Mouse (Mus musculus) embryonic facial prominence, embryonic 10.5 days (tissue): ENCODE data around the gene Ccdc42. TPM values are rescaled to one million over a fixed set of nuclear protein-coding genes. Genes with fewer than 3 reads are reported as not detected.

ENCODE experiments used
- DNase-seq: peaks from one replicate; pipeline ENCODE4 v3.0.0-alpha.2; 2017; ENCODE audit warnings: low spot score
- H3K27ac ChIP-seq: fragments of 300-500 bp; sonication (generic); replicated peaks from 2 replicates; pipeline ENCODE4 v1.5.1; 2016; ENCODE audit warnings: mild to moderate bottlenecking
- H3K27me3 ChIP-seq: fragments of 300-500 bp; sonication (generic); replicated peaks from 2 replicates; pipeline ENCODE4 v1.6.1; 2016; ENCODE audit warnings: low read depth, mild to moderate bottlenecking; ENCODE audit not compliant: poor library complexity, severe bottlenecking
- H3K36me3 ChIP-seq: fragments of 300-500 bp; sonication (generic); replicated peaks from 2 replicates; pipeline ENCODE4 v1.6.1; 2016; ENCODE audit warnings: mild to moderate bottlenecking, moderate library complexity
- H3K4me1 ChIP-seq: fragments of 300-500 bp; sonication (generic); 2 replicates; pipeline ENCODE4 v1.6.1; 2016
- H3K4me3 ChIP-seq: fragments of 300-500 bp; sonication (generic); 2 replicates; pipeline ENCODE4 v1.5.1; 2016; ENCODE audit warnings: mild to moderate bottlenecking, moderate library complexity
- H3K9me3 ChIP-seq: fragments of 300-500 bp; sonication (generic); 2 replicates; pipeline ENCODE4 v1.6.1; 2016; ENCODE audit warnings: mild to moderate bottlenecking
- WGBS: fragments of 180-500 bp; shearing (Covaris S2); methylation state at CpG from one replicate; pipeline ENCODE4 v1.1.7; 2016; 5-methylcytosine and 5-hydroxymethylcytosine counted together
- polyA plus RNA-seq: library from polyadenylated mRNA; unstranded; fragments of >200 nt; fragmentation: Nextera tagmentation; extraction: Ambion mirVana; gene quantifications from 2 replicates; pipeline ENCODE4 v1.2.1, GENCODE M21; 2016

Gene Ccdc42
- 0.55 and 0.68 TPM in 2 replicates for polyA plus RNA-seq

DNA sequence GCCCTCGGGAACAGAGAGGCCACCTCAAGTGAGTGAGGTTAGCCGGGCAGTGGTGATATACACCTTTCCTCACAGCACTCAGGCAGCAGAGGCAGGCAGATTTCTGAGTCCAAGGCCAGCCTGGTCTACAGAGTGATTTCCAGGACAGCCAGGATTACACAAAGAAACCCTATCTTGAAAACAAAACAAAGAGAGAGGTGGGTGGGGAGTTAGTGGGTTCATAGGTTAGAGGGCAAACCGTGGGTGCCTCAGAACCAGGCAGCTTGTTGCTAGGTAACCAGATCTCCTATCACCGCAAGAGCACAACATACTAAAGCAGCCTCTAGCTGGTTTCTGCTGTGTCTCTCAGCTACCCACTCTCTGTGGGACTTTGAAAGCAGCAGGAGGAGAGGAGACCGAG, at the start of gene Ccdc42:
Gene Ccdc42 (plus strand): TSS at position 301 of the 400 bp plus-strand sequence.
- WGBS = 71% methylated on average over 5 of the region's 5 CpGs
- Histone ChIP-seq H3K36me3 (no peaks in the 10 kb centered on the region), H3K27me3 (no peaks in the 10 kb centered on the region), H3K9me3 (no peaks in the 10 kb centered on the region), H3K27ac (no peak within 1 kb of the TSS), H3K4me1 (peaks cover 35% of the 10 kb centered on the region), H3K4me3 (no peak within 1 kb of the TSS)
- DNase-seq = no peak

- Histone ChIP-seq H3K4me3 (no peak overlapping the region), H3K9me3 (no peaks in the 10 kb centered on the region), H3K4me1 (peaks cover 7% of the 10 kb centered on the region), H3K27ac (no peak overlapping the region), H3K27me3 (peaks cover 12% of the 10 kb centered on the region), H3K36me3 (no peaks in the 10 kb centered on the region)
- WGBS = 63% methylated on average over 5 of the region's 5 CpGs
- no peak for DNase-seq
Observed at GRCm38 (mm10) chr11:68539621-68540020, 47.2 kb upstream of the Ccdc42 start.

DNA sequence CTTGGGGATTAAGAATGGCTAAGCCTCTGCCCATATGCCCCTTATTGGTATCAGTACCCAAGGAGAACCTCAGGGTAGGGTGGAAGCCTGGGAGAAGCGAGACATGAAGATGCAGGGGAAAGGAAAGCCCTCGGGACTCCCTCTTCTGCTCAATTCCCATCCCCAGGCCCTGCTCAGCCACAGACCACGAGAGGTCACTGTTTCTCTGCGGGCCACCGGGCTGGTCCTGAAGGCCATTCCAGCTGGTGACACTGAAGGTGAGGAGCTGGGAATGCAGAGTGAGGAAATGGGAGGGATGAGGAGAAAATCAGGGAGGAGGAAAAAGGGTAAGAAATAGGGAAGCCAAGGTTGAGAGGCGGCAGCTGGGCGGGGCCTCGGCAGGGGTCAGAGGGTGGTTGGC, 42.3 kb upstream of the Ccdc42 start:
- no peak overlapping the region for H3K27ac ChIP-seq
- peak; percentile 54 for DNase-seq
- 10% methylated on average over 8 of the region's 8 CpGs for WGBS
- H3K9me3 ChIP-seq = no peaks in the 10 kb centered on the region
- peaks cover 12% of the 10 kb centered on the region for H3K27me3 ChIP-seq
- no peaks in the 10 kb centered on the region for H3K36me3 ChIP-seq
- peaks cover 21% of the 10 kb centered on the region for H3K4me1 ChIP-seq
- no peak overlapping the region for H3K4me3 ChIP-seq

DNA sequence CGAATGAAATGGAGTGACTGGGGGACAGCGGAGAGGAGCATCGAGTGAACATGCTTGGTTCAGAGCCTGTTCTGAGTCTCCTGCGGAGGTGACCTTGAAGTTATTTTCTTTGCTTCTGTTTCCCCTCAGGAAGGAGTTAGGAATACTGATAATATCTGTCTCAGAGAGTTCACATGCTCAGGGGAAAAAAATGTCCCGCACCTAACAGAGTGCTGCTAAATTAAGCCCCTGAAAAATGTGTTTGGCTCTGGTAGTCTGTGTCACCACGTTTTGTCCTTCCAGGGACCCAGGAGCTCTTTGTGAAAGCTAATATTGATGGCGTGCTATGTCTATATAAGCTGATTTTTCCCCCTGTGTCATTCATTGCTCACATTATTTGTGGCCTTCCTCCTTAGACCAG, 41.6 kb upstream of the Ccdc42 start:
- Histone ChIP-seq H3K9me3 (no peaks in the 10 kb centered on the region), H3K36me3 (no peaks in the 10 kb centered on the region), H3K27ac (no peak overlapping the region), H3K4me3 (no peak overlapping the region), H3K27me3 (peaks cover 12% of the 10 kb centered on the region), H3K4me1 (peaks cover 21% of the 10 kb centered on the region)
- WGBS = 59% methylated on average over 7 of the region's 7 CpGs
- no peak for DNase-seq

GRCm38 (mm10) chr11:68545682-68546222, 41.1 kb upstream of the Ccdc42 start:
- no peaks in the 10 kb centered on the region for H3K9me3 ChIP-seq
- WGBS = 77% methylated on average over 8 of the region's 8 CpGs

GRCm38 (mm10) chr11:68547484-68547883, 39.3 kb upstream of the Ccdc42 start:
- no peak overlapping the region for H3K4me3 ChIP-seq
- peaks cover 6% of the 10 kb centered on the region; the same call in 1 of the 2 replicates for H3K27me3 ChIP-seq
- WGBS = 80% methylated on average over 2 of the region's 2 CpGs
- H3K36me3 ChIP-seq = no peaks in the 10 kb centered on the region
- no peaks in the 10 kb centered on the region for H3K9me3 ChIP-seq
- DNase-seq = no peak
- peaks cover 24% of the 10 kb centered on the region for H3K4me1 ChIP-seq
- H3K27ac ChIP-seq = no peak overlapping the region

More at GRCm38 (mm10) chr11:68545682-68546222, 41.1 kb upstream of the Ccdc42 start:
- no peak overlapping the region for H3K27ac ChIP-seq
- H3K4me3 ChIP-seq = no peak overlapping the region
- peaks cover 24% of the 10 kb centered on the region for H3K4me1 ChIP-seq
- no peak for DNase-seq
- H3K36me3 ChIP-seq = no peaks in the 10 kb centered on the region
- H3K27me3 ChIP-seq = peaks cover 7% of the 10 kb centered on the region; the same call in 1 of the 2 replicates

DNA sequence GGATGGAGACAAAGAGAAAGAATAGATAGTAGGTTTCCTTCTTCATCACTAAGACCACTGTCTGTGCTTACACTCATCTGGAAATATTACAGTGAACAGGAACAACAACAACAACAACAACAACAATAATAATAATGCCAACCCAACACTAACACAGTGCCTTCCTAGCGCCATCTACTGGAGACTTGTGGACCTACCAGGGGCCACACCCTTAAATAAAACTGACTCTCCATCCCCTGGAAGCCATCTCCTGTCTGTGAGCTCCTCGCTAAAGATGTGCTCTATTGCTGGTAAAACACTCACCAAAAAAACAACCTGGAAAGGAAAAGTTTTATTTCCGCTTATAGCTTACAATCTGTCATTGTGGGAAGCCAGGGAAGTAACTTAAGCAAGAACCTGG, 37.2 kb upstream of the Ccdc42 start:
- Histone ChIP-seq H3K4me3 (no peak overlapping the region), H3K36me3 (no peaks in the 10 kb centered on the region)
- 53% methylated on average over 3 of the region's 3 CpGs for WGBS

GRCm38 (mm10) chr11:68550358-68550757, 36.5 kb upstream of the Ccdc42 start:
- no peak overlapping the region for H3K4me3 ChIP-seq
- peaks cover 14% of the 10 kb centered on the region for H3K4me1 ChIP-seq
- H3K27me3 ChIP-seq = peaks cover under 1% of the 10 kb centered on the region; the same call in 1 of the 2 replicates
- H3K27ac ChIP-seq = no peak overlapping the region
- no peaks in the 10 kb centered on the region for H3K36me3 ChIP-seq
- 60% methylated on average over 4 of the region's 4 CpGs for WGBS
- DNase-seq = no peak
- H3K9me3 ChIP-seq = no peaks in the 10 kb centered on the region

More for the DNA sequence above, 37.2 kb upstream of the Ccdc42 start:
- no peak overlapping the region for H3K27ac ChIP-seq
- no peaks in the 10 kb centered on the region for H3K9me3 ChIP-seq
- DNase-seq = no peak
- H3K4me1 ChIP-seq = peaks cover 21% of the 10 kb centered on the region
- H3K27me3 ChIP-seq = no peaks in the 10 kb centered on the region

DNA sequence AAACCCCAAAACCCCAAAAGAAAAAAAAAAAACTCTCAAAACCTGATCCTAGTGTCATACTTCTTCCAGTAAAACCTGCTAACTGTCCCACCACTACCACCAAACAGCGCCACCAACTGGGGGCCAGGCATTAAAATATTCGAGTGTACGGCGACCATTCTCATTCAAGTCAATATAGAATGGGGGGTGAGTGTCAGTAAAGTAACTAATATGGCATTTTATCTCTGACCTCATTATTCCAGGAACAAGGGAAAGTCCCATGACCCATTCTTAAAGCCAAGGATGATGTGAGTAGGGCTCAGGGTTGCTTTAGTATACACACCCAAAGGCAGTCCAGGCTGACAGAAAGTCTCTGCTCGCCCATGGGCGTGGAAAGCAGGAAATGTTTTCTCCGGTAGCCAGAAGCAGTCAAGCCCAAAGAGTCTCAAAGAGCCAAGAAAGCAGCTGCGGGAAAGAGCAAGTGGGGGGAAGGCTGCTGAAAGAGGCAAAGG, 32.8 kb upstream of the Ccdc42 start:
- H3K9me3 ChIP-seq = no peaks in the 10 kb centered on the region
- no peak overlapping the region for H3K4me3 ChIP-seq
- no peaks in the 10 kb centered on the region for H3K36me3 ChIP-seq
- DNase-seq = peak; percentile 26
- H3K4me1 ChIP-seq = peaks cover 10% of the 10 kb centered on the region
- H3K27me3 ChIP-seq = peaks cover 27% of the 10 kb centered on the region
- H3K27ac ChIP-seq = no peak overlapping the region
- WGBS = 44% methylated on average over 8 of the region's 8 CpGs

DNA sequence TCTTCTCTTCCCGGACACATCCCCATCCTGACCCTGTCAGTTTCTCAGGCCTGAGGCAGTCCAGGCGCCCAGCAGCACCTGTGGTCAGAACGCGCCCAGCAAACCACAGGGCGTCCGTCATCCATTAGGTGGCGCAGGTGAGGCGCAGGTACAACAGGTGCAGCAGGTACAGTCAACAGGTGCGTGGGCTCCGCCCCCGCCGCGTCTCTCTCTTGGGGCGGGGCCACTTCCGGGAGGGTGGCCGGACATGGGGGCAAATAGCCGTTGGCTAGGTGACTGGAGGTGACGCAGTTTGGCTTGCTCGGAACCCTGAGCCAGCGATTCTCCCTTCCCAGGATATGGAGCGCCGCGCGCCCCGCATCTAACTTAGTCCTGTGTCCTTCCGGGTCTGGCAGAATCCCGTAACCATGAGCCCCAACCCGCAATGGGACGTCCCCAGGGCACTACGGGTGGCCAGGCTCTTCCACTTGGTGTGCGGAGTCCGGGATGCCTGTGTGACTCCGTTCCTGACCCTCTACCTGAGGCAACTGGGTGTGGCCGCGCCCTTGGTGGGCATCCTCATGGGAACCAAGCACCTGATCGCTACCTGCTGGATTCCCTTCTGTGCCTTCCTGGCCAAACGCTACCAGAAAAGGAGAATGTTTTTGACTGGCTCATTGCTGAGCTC, 30.8 kb upstream of the Ccdc42 start, which contains the start of gene Mfsd6l:
Gene Mfsd6l (plus strand): TSS at position 269 of the 667 bp plus-strand sequence.
- Histone ChIP-seq H3K27ac (no peak within 1 kb of the TSS), H3K36me3 (no peaks in the 10 kb centered on the region), H3K4me3 (peak within 1 kb of the TSS; percentile 46), H3K9me3 (no peaks in the 10 kb centered on the region), H3K4me1 (peaks cover 7% of the 10 kb centered on the region), H3K27me3 (peaks cover 27% of the 10 kb centered on the region)
- WGBS = 7% methylated on average over 37 of the region's 37 CpGs
- peak; percentile 55 for DNase-seq

GRCm38 (mm10) chr11:68559546-68559945, 27.3 kb upstream of the Ccdc42 start:
- no peaks in the 10 kb centered on the region for H3K36me3 ChIP-seq
- no peak overlapping the region for H3K27ac ChIP-seq
- DNase-seq = no peak
- WGBS = 45% methylated on average over 1 of the region's 1 CpGs
- H3K4me1 ChIP-seq = peaks cover 7% of the 10 kb centered on the region
- H3K4me3 ChIP-seq = no peak overlapping the region
- no peaks in the 10 kb centered on the region for H3K9me3 ChIP-seq
- H3K27me3 ChIP-seq = peaks cover 27% of the 10 kb centered on the region

DNA sequence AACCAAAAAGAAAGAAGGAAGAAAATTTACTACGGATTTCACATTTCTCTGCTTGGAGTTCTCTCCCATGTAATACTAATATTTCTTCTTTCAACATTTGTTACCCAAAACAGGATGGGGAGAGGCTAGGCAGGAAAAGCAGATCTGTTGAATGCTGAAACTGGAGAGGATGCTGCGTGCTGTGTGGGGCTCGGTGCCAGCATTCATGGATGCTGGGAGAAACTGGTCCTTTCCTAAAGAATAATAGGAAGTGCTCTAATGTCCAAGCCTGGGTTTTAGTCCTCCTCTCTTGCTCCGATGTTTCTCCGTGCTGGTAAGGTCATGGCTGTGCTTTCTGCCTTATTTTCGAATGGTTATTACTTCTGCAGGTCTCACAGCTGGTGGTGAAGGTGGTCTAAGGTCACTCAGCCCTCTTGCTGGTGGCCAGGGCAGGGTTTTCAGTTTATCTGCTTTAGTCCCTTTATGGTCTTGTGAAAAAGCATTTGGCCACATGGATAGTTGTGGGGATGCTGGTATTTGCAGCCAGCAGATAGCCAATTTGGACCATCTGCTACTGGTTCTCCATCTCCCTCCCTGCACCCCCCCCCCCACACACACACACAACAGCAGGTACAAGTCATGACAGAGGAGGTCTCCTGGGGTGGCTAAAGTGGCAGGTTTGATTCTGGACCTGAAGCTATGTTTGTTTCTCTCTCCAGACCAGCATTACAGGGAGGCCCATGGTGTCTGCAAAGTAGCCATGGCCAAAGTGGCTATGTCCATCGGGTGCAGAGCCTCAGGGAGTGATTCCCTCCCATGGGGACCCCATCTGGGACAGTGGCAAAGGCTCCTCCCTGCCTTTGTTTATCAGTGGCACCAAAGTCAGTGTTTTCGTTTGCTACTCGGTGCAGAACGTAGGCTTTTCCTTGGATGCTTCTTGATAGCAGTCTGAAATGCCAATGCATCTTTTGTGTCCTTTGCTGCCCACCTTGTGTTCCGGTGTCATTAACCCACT, 24.6 kb upstream of the Ccdc42 start:
- no peak overlapping the region for H3K4me3 ChIP-seq

More for the DNA sequence above, 24.6 kb upstream of the Ccdc42 start:
- Histone ChIP-seq H3K4me1 (peaks cover 6% of the 10 kb centered on the region), H3K27me3 (peaks cover 13% of the 10 kb centered on the region), H3K36me3 (no peaks in the 10 kb centered on the region), H3K27ac (no peak overlapping the region), H3K9me3 (no peaks in the 10 kb centered on the region)
- WGBS = 83% methylated on average over 11 of the region's 11 CpGs
- no peak for DNase-seq
